Mouse (Mus musculus): ENCODE results near the gene Ccdc34.

Gene Ccdc34

GRCm38 (mm10) chr2:109996411-109996810 lies 21.2 kb upstream of the Ccdc34 start:
- DNase-seq (ENCODE audit: low read depth), result no peak

GRCm38 (mm10) chr2:110004668-110005067 lies 12.9 kb upstream of the Ccdc34 start:
- no peak for DNase-seq (ENCODE audit: low read depth)

- no peak for DNase-seq (ENCODE audit: low read depth)
Measured at GRCm38 (mm10) chr2:110005164-110005563, 12.5 kb upstream of the Ccdc34 start.

- no peak for DNase-seq (ENCODE audit: low read depth)
Measured at GRCm38 (mm10) chr2:110005596-110006239, 11.9 kb upstream of the Ccdc34 start.

GRCm38 (mm10) chr2:110007423-110008267 lies 10.0 kb upstream of the Ccdc34 start:
- peak; percentile 68 for DNase-seq (ENCODE audit: low read depth)

GRCm38 (mm10) chr2:110009449-110009848 lies 8.2 kb upstream of the Ccdc34 start:
- no peak for DNase-seq (ENCODE audit: low read depth)

- no peak for DNase-seq (ENCODE audit: low read depth)
Measured at GRCm38 (mm10) chr2:110012184-110012725, 5.4 kb upstream of the Ccdc34 start.

- DNase-seq (ENCODE audit: low read depth), result no peak
Measured at GRCm38 (mm10) chr2:110017087-110017486, 530 bp upstream of the Ccdc34 start.

- DNase-seq (ENCODE audit: low read depth), result no peak
Measured at GRCm38 (mm10) chr2:110019656-110020055, 2.0 kb downstream of the Ccdc34 start.

- DNase-seq (ENCODE audit: low read depth), result no peak
Measured at GRCm38 (mm10) chr2:110020430-110020829, 2.8 kb downstream of the Ccdc34 start.

GRCm38 (mm10) chr2:110036265-110036664 lies 18.6 kb downstream of the Ccdc34 start:
- DNase-seq (ENCODE audit: low read depth), result no peak

- DNase-seq (ENCODE audit: low read depth), result no peak
Measured at GRCm38 (mm10) chr2:110036665-110037064, 19.0 kb downstream of the Ccdc34 start.

GRCm38 (mm10) chr2:110037221-110037620 lies 19.6 kb downstream of the Ccdc34 start:
- no peak for DNase-seq (ENCODE audit: low read depth)

GRCm38 (mm10) chr2:110038341-110038740 lies 20.7 kb downstream of the Ccdc34 start:
- no peak for DNase-seq (ENCODE audit: low read depth)

- no peak for DNase-seq (ENCODE audit: low read depth)
Measured at GRCm38 (mm10) chr2:110042861-110043760, 25.5 kb downstream of the Ccdc34 start.

GRCm38 (mm10) chr2:110058424-110058823 lies 40.8 kb downstream of the Ccdc34 start:
- DNase-seq (ENCODE audit: low read depth), result no peak

- DNase-seq (ENCODE audit: low read depth), result peak; percentile 3
Measured at GRCm38 (mm10) chr2:110063131-110063530, 45.5 kb downstream of the Ccdc34 start.

- no peak for DNase-seq (ENCODE audit: low read depth)
Measured at GRCm38 (mm10) chr2:110068916-110069315, 51.3 kb downstream of the Ccdc34 start.

- DNase-seq (ENCODE audit: low read depth), result no peak
Measured at GRCm38 (mm10) chr2:110073023-110073422, 55.4 kb downstream of the Ccdc34 start.

GRCm38 (mm10) chr2:110074646-110075452 lies 57.2 kb downstream of the Ccdc34 start:
- no peak for DNase-seq (ENCODE audit: low read depth)

- DNase-seq (ENCODE audit: low read depth), result peak; percentile 17
Measured at GRCm38 (mm10) chr2:110077240-110077639, 59.6 kb downstream of the Ccdc34 start.
